Mouse (Mus musculus): ENCODE measurements around the gene Bcat2. TPM values are rescaled to one million over a fixed set of nuclear protein-coding genes. Genes with fewer than 3 reads are reported as not detected.
A peak's percentile ranks its signal among the peaks of the same experiment; 100 is the strongest.

Bcat2 gene
- polyA plus RNA-seq (2012; ENCODE audit: insufficient read depth, insufficient read length, missing spikeins): 87.0 and 93.0 TPM in 2 replicates

DNA sequence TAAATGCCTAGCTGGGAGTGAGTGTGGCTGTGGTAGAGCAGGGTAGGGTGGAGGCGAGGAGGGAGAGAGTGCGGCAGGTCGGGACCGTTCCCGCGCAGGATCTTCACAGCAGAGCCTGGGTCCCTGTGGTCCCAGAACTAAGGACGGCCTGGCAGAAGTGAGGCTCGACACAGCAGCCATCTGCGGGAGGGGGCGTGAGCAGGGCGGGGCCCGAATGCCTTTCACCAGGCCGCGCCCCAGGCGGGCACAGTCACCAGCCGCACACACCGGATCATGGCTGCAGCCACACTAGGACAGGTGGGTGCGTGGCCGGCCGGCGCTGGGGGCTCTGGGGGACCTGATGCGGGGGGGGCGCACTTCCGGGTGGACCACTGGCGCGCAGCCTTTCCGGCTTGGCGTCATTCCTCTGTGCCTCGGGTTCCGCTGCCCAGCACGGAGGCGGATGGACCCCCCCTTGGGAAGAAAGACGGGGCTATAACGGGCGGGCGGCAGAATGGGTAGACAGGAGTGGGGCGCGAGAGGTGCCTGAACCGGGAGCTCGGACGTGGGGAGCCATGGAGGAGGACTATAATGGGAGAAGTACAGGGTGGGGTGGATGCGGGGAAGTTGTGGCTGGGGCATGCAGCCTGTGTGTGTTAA, at the start of gene Bcat2:
Bcat2 (plus strand) TSS at position 51 of the 639 bp plus-strand sequence.
- Histone ChIP-seq H3K27ac (ENCODE audit: insufficient read depth, low read depth, low read length) (peak within 1 kb of the TSS; percentile 52), H3K4me3 (ENCODE audit: insufficient read depth, low read length) (peak within 1 kb of the TSS; percentile 82), H3K4me1 (ENCODE audit: control insufficient read depth, insufficient read depth, low read length) (peaks cover 45% of the 10 kb centered on the region)
- TF ChIP-seq CTCF (IDR thresholded peaks at IDR 0.05; ENCODE audit: low read depth, low read length) (no peak), POLR2A (IDR thresholded peaks at IDR 0.05; ENCODE audit: borderline replicate concordance, low read depth, low read length) (no peak)

DNA sequence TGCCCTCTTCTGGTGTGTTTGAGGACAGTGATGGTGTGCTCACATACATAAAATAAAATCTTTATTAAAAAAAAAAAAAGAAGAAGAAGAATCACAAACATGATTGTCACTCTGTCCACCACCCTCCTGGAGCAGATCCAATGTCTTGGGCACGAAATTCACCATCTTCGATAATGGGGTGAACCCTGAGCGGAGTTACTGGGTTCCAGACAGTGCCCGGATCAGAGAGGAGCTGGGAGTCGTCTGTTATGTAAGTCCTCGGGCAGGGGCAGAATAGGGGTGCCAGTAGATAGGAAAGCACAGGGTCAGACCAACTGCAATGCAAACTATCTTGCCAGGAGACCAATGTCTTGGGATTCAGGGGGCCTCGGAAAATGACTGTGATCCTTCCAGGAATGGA, 49.3 kb upstream of the Bcat2 start:
- Histone ChIP-seq H3K4me1 (ENCODE audit: control insufficient read depth, insufficient read depth, low read length) (peaks cover 6% of the 10 kb centered on the region; the same call in 1 of the 2 replicates), H3K4me3 (ENCODE audit: insufficient read depth, low read length) (no peak overlapping the region), H3K27ac (ENCODE audit: insufficient read depth, low read depth, low read length) (no peak overlapping the region)
- TF ChIP-seq POLR2A (IDR thresholded peaks at IDR 0.05; ENCODE audit: borderline replicate concordance, low read depth, low read length): no peak
- TF ChIP-seq CTCF (IDR thresholded peaks at IDR 0.05; ENCODE audit: low read depth, low read length): no peak

DNA sequence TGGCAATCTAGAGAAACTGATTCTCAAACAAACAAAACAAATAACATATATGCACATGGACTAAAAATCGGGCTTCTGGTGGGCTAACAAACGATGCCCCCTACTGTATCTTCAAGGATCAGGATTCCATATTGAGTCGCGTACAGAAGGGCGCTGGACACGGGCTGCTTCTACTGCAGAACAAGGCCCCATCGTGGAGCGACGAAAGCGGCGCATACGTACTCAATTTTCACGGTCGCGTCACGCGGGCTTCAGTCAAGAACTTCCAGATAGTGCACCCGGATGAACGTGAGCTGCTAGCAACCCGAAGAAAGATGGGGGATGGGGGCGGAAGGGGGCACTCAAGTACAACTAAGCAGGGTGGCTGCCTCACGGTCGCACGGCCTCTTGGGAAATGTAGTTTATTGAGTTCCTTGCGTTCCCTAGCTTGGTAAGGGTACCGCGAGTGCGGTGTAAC, 48.2 kb upstream of the Bcat2 start:
- H3K27ac ChIP-seq (ENCODE audit: insufficient read depth, low read depth, low read length): peak overlapping the region; percentile 70
- H3K4me3 ChIP-seq (ENCODE audit: insufficient read depth, low read length): peak overlapping the region; percentile 66
- H3K4me1 ChIP-seq (ENCODE audit: control insufficient read depth, insufficient read depth, low read length): peaks cover 7% of the 10 kb centered on the region
- TF ChIP-seq POLR2A (IDR thresholded peaks at IDR 0.05; ENCODE audit: borderline replicate concordance, low read depth, low read length) (no peak), CTCF (IDR thresholded peaks at IDR 0.05; ENCODE audit: low read depth, low read length) (peak; percentile 33; the same call in 1 of the 2 replicates)

GRCm38 (mm10) chr7:45522194-45522752, 47.7 kb upstream of the Bcat2 start:
- TF ChIP-seq POLR2A (IDR thresholded peaks at IDR 0.05; ENCODE audit: borderline replicate concordance, low read depth, low read length) (no peak), CTCF (IDR thresholded peaks at IDR 0.05; ENCODE audit: low read depth, low read length) (no peak)
- Histone ChIP-seq H3K27ac (ENCODE audit: insufficient read depth, low read depth, low read length) (no peak overlapping the region), H3K4me1 (ENCODE audit: control insufficient read depth, insufficient read depth, low read length) (peaks cover 10% of the 10 kb centered on the region), H3K4me3 (ENCODE audit: insufficient read depth, low read length) (peak overlapping the region; percentile 66)

DNA sequence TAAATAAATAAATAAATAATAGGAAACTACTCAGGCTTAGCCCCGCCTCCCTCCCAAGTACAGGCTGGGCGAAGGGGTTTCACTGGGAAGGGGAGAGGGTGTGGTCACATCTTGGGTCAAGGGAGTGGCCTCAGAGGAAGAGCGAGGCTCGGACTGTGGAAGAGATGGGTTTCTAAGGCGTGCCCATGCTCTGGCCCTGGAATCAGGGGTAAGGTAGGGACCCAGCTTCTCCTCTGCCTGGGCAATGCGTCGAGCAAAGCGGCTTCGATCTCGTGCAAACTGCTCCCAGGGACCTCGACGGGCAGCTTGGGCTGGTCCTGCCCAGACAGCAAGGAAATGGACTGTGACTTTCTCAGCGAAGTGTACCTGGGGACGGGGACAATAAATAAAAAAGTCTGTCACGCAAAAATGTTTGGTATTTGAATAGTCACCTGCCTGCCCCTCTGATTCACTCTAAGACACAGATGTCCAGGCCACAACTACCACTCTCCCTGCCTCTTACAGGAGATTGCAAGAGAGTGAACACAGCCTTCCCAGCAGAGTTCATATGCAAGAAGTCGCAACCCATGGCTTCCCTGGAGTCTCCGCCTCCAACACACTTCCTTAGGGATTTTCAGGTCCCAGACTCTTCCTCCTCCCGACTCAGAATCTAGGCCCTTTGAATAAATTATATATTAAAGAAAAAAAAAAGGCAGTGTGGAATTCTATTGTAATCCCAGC, 46.8 kb upstream of the Bcat2 start:
- H3K27ac ChIP-seq (ENCODE audit: insufficient read depth, low read depth, low read length): peak overlapping the region; percentile 12; the same call in 1 of the 2 replicates
- no peak for TF ChIP-seq CTCF (IDR thresholded peaks at IDR 0.05; ENCODE audit: low read depth, low read length)
- no peak for TF ChIP-seq POLR2A (IDR thresholded peaks at IDR 0.05; ENCODE audit: borderline replicate concordance, low read depth, low read length)
- H3K4me1 ChIP-seq (ENCODE audit: control insufficient read depth, insufficient read depth, low read length): peaks cover 15% of the 10 kb centered on the region
- peak overlapping the region; percentile 52 for H3K4me3 ChIP-seq (ENCODE audit: insufficient read depth, low read length)

- Histone ChIP-seq H3K27ac (ENCODE audit: insufficient read depth, low read depth, low read length) (peak overlapping the region; percentile 12), H3K4me3 (ENCODE audit: insufficient read depth, low read length) (peak overlapping the region; percentile 52), H3K4me1 (ENCODE audit: control insufficient read depth, insufficient read depth, low read length) (peaks cover 19% of the 10 kb centered on the region)
- no peak for TF ChIP-seq POLR2A (IDR thresholded peaks at IDR 0.05; ENCODE audit: borderline replicate concordance, low read depth, low read length)
- TF ChIP-seq CTCF (IDR thresholded peaks at IDR 0.05; ENCODE audit: low read depth, low read length): no peak
Measured at GRCm38 (mm10) chr7:45523678-45524170, 46.2 kb upstream of the Bcat2 start.

GRCm38 (mm10) chr7:45524841-45525621, 44.9 kb upstream of the Bcat2 start:
- H3K4me1 ChIP-seq (ENCODE audit: control insufficient read depth, insufficient read depth, low read length): peaks cover 31% of the 10 kb centered on the region

GRCm38 (mm10) chr7:45525809-45526473, 44.0 kb upstream of the Bcat2 start, which contains the start of the genes Ppp1r15a and Plekha4:
Gene Ppp1r15a, minus strand, starts transcription at chr7:45526268.
Gene Plekha4, plus strand, starts transcription at chr7:45526330.
- TF ChIP-seq POLR2A (IDR thresholded peaks at IDR 0.05; ENCODE audit: borderline replicate concordance, low read depth, low read length) (peak; percentile 84), CTCF (IDR thresholded peaks at IDR 0.05; ENCODE audit: low read depth, low read length) (no peak)
- Histone ChIP-seq H3K27ac (ENCODE audit: insufficient read depth, low read depth, low read length) (peak within 1 kb of the TSS; percentile 74), H3K4me1 (ENCODE audit: control insufficient read depth, insufficient read depth, low read length) (peaks cover 31% of the 10 kb centered on the region), H3K4me3 (ENCODE audit: insufficient read depth, low read length) (peak within 1 kb of the TSS; percentile 77)

More at GRCm38 (mm10) chr7:45524841-45525621, 44.9 kb upstream of the Bcat2 start:
- no peak for TF ChIP-seq POLR2A (IDR thresholded peaks at IDR 0.05; ENCODE audit: borderline replicate concordance, low read depth, low read length)
- TF ChIP-seq CTCF (IDR thresholded peaks at IDR 0.05; ENCODE audit: low read depth, low read length): no peak
- peak overlapping the region; percentile 55 for H3K27ac ChIP-seq (ENCODE audit: insufficient read depth, low read depth, low read length)
- H3K4me3 ChIP-seq (ENCODE audit: insufficient read depth, low read length): peak overlapping the region; percentile 77

All from bone marrow macrophage, adult 2 months (primary cell).